Mouse (Mus musculus) myocyte (in vitro differentiated cells): ENCODE results near the gene Limch1.

Experiments
- POLR2A ChIP-seq: IDR thresholded peaks from one replicate; pipeline ENCODE4 v1.6.1; 2011; ENCODE audit warnings: low read depth, mild to moderate bottlenecking, control low read depth, moderate library complexity; ENCODE audit not compliant: insufficient read length
- POLR2AphosphoS2 ChIP-seq: IDR thresholded peaks from one replicate; pipeline ENCODE4 v1.6.1; 2011; ENCODE audit warnings: low read depth, control low read depth; ENCODE audit not compliant: insufficient read length
- TCF12 ChIP-seq: IDR thresholded peaks from one replicate; pipeline ENCODE4 v1.6.1; 2011; ENCODE audit warnings: mild to moderate bottlenecking, control low read depth; ENCODE audit not compliant: poor library complexity, insufficient read depth, severe bottlenecking

DNA sequence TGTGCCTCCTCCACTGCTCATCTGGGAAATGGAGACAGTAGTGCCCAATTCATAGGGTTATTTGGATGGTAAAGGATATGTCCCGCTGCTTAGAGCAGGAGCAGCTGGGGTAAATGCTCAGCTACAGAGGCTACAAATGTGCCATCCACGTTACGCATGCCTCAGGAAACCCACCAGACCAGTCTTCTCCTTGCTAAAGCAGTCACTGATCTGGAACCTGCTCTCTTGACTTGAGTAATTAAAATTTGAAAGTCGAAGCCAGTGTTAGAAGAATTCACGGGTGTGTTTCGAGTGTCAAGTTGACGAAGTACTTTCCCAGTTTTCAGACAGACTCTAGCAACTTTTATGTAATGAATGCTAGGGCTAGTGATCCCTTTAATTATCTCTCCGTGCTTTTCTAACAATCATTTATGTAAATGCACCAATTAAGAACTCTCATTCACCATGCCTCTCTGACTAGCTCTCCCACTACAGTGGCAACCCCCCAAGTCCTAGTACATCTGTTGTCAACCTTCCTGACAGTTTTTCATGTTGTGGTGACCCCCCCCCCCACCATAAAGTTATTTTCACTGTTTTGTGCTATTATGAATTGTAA is 203.6 kb downstream of the Limch1 start:
- no peak for TF ChIP-seq POLR2AphosphoS2
- no peak for TF ChIP-seq TCF12
- no peak for TF ChIP-seq POLR2A
